Mouse (Mus musculus): ENCODE measurements around the gene Keg1.

The Keg1 gene

DNA sequence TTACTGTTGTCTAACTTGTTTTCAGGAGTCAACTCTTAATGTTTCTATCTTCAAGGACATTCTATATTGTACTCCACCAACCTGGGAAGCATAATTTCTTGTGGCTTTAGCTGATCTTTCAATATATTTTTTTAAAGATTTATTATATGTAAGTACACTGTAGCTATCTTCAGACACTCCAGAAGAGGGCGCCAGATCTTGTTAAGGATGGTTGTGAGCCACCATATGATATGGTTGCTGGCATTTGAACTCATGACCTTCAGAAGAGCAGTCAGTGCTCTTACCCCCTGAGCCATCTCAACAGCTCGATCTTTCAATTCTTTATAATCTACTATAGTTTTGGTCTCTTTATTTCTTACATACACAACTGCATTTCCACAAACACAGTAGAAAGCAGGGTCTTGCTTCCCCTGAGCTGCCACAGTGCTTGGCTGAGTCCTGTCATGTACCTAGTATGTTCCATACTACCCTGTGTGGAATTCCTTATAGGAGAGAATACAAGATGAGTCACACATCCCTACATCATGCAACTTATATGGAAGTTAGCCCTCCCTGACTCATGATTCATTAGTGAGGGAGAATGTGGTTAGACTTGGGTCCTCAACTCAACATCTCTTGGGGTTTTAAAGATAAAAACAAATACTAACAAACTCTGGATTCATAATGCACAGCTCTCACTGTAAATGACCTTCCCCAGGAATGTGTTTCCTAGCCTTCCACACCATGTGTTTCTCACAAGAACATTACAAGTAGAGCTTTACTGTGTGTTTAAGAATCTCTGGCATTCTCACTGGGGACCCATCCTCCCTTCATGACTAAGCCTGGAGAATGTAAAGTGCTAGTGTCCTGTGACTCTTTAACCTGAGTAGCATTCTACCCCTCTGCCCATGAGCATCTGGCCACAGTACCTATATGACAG lies 66.9 kb downstream of the Keg1 start:
- no peak for DNase-seq (ENCODE audit: low spot score)

DNA sequence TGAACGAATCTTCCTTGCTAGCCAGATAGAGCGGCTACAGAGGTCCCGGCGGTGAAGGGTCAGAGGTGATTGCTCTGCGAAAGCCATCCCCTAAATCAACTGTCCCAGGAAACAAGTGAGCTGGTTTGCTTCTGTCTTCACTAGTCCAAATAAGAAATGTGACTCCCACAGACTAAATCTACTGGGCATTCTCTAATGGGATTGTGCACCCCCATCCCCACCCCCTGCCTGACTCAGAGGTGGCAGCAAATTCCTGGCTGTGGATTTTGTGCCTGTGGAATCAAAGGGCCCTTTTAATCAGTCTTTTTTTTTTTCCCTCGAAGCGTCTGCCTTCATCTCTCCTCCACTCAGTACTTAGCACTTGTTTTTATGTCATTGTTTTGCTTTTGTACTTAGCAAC lies 69.7 kb downstream of the Keg1 start, which contains the start of gene Cntf:
Cntf (minus strand) TSS at position 325 of the 400 bp plus-strand sequence.
- no peak for DNase-seq (ENCODE audit: low spot score)
